Mouse (Mus musculus): ENCODE data around the gene Sycp1. TPM values are rescaled to one million over a fixed set of nuclear protein-coding genes. Genes with fewer than 3 reads are reported as not detected.

Gene Sycp1
- polyA plus RNA-seq, 1 experiment from 2014 or later, result not detected

- H3K4me3 ChIP-seq (replicated peaks; ENCODE audit: low read length), result no peak overlapping the region
- no peaks in the 10 kb centered on the region for H3K4me1 ChIP-seq (replicated peaks; ENCODE audit: control insufficient read depth, insufficient read depth, low read length)
- no peaks in the 10 kb centered on the region for H3K36me3 ChIP-seq (replicated peaks; ENCODE audit: control insufficient read depth, insufficient read depth)
- no peaks in the 10 kb centered on the region for H3K9me3 ChIP-seq (ENCODE audit: control insufficient read depth, low read length)
- no peaks in the 10 kb centered on the region for H3K27me3 ChIP-seq (ENCODE audit: control insufficient read depth, insufficient read depth, low read length)
- no peak overlapping the region for H3K27ac ChIP-seq
- no peak for DNase-seq (ENCODE audit: low spot score)
- no peak for ATAC-seq (ENCODE audit: low FRiP score)
- no peak overlapping the region for H3K4me2 ChIP-seq (replicated peaks)
- WGBS, result 93% methylated on average over 12 of the region's 12 CpGs
- H3K9ac ChIP-seq, result no peak overlapping the region
These were observed 18.6 kb upstream of the Sycp1 start for GRCm38 (mm10) chr3:102954476-102954875.

GRCm38 (mm10) chr3:102946861-102947260 is 11.0 kb upstream of the Sycp1 start:
- ATAC-seq (ENCODE audit: low FRiP score), result no peak
- Histone ChIP-seq H3K9me3 (ENCODE audit: control insufficient read depth, low read length) (no peaks in the 10 kb centered on the region), H3K36me3 (replicated peaks; ENCODE audit: control insufficient read depth, insufficient read depth) (no peaks in the 10 kb centered on the region), H3K9ac (no peak overlapping the region), H3K4me2 (replicated peaks) (no peak overlapping the region), H3K4me1 (replicated peaks; ENCODE audit: control insufficient read depth, insufficient read depth, low read length) (no peaks in the 10 kb centered on the region), H3K27me3 (ENCODE audit: control insufficient read depth, insufficient read depth, low read length) (no peaks in the 10 kb centered on the region), H3K27ac (no peak overlapping the region), H3K4me3 (replicated peaks; ENCODE audit: low read length) (no peak overlapping the region)
- DNase-seq (ENCODE audit: low spot score), result no peak
- WGBS, result 43% methylated on average over 5 of the region's 5 CpGs

- H3K9me3 ChIP-seq (ENCODE audit: control insufficient read depth, low read length), result no peaks in the 10 kb centered on the region
- DNase-seq (ENCODE audit: low spot score) (no peak), ATAC-seq (ENCODE audit: low FRiP score) (no peak)
- H3K4me2 ChIP-seq (replicated peaks), result no peak overlapping the region
- no peak overlapping the region for H3K4me3 ChIP-seq (replicated peaks; ENCODE audit: low read length)
- WGBS, result 83% methylated on average over 3 of the region's 3 CpGs
- no peaks in the 10 kb centered on the region for H3K36me3 ChIP-seq (replicated peaks; ENCODE audit: control insufficient read depth, insufficient read depth)
- no peaks in the 10 kb centered on the region for H3K27me3 ChIP-seq (ENCODE audit: control insufficient read depth, insufficient read depth, low read length)
- no peak overlapping the region for H3K27ac ChIP-seq
- H3K4me1 ChIP-seq (replicated peaks; ENCODE audit: control insufficient read depth, insufficient read depth, low read length), result no peaks in the 10 kb centered on the region
- no peak overlapping the region for H3K9ac ChIP-seq
These were observed 10.4 kb upstream of the Sycp1 start for GRCm38 (mm10) chr3:102946312-102946711.

- no peak for ATAC-seq (ENCODE audit: low FRiP score)
- DNase-seq (ENCODE audit: low spot score), result no peak
- Histone ChIP-seq H3K36me3 (replicated peaks; ENCODE audit: control insufficient read depth, insufficient read depth) (no peaks in the 10 kb centered on the region), H3K4me3 (replicated peaks; ENCODE audit: low read length) (no peak overlapping the region), H3K9ac (no peak overlapping the region), H3K9me3 (ENCODE audit: control insufficient read depth, low read length) (peaks cover 5% of the 10 kb centered on the region; the same call in 1 of the 2 replicates), H3K27me3 (ENCODE audit: control insufficient read depth, insufficient read depth, low read length) (no peaks in the 10 kb centered on the region), H3K27ac (0 out of 2 replicates have a peak overlapping the region, but pooled peaks have one; percentile 7), H3K4me1 (replicated peaks; ENCODE audit: control insufficient read depth, insufficient read depth, low read length) (no peaks in the 10 kb centered on the region), H3K4me2 (replicated peaks) (no peak overlapping the region)
- WGBS, result 71% methylated on average over 1 of the region's 1 CpGs
These were observed 2.2 kb upstream of the Sycp1 start for GRCm38 (mm10) chr3:102938100-102938499.

GRCm38 (mm10) chr3:102899136-102899535 is 36.8 kb downstream of the Sycp1 start:
- ATAC-seq (ENCODE audit: low FRiP score), result no peak
- no peak for DNase-seq (ENCODE audit: low spot score)
- H3K4me1 ChIP-seq (replicated peaks; ENCODE audit: control insufficient read depth, insufficient read depth, low read length), result no peaks in the 10 kb centered on the region
- H3K4me2 ChIP-seq (replicated peaks), result no peak overlapping the region
- H3K9me3 ChIP-seq (ENCODE audit: control insufficient read depth, low read length), result no peaks in the 10 kb centered on the region
- 95% methylated on average over 1 of the region's 1 CpGs for WGBS
- H3K27me3 ChIP-seq (ENCODE audit: control insufficient read depth, insufficient read depth, low read length), result no peaks in the 10 kb centered on the region
- no peak overlapping the region for H3K4me3 ChIP-seq (replicated peaks; ENCODE audit: low read length)
- H3K36me3 ChIP-seq (replicated peaks; ENCODE audit: control insufficient read depth, insufficient read depth), result no peaks in the 10 kb centered on the region
- H3K27ac ChIP-seq, result no peak overlapping the region
- no peak overlapping the region for H3K9ac ChIP-seq

GRCm38 (mm10) chr3:102880529-102880928 is 55.4 kb downstream of the Sycp1 start:
- Histone ChIP-seq H3K9me3 (ENCODE audit: control insufficient read depth, low read length) (no peaks in the 10 kb centered on the region), H3K36me3 (replicated peaks; ENCODE audit: control insufficient read depth, insufficient read depth) (no peaks in the 10 kb centered on the region), H3K27me3 (ENCODE audit: control insufficient read depth, insufficient read depth, low read length) (no peaks in the 10 kb centered on the region), H3K4me2 (replicated peaks) (no peak overlapping the region), H3K4me3 (replicated peaks; ENCODE audit: low read length) (no peak overlapping the region), H3K27ac (no peak overlapping the region), H3K4me1 (replicated peaks; ENCODE audit: control insufficient read depth, insufficient read depth, low read length) (no peaks in the 10 kb centered on the region), H3K9ac (no peak overlapping the region)
- WGBS, result 80% methylated on average over 4 of the region's 4 CpGs
- ATAC-seq (ENCODE audit: low FRiP score) (no peak), DNase-seq (ENCODE audit: low spot score) (no peak)

- H3K9me3 ChIP-seq (ENCODE audit: control insufficient read depth, low read length), result no peaks in the 10 kb centered on the region
- DNase-seq (ENCODE audit: low spot score) (no peak), ATAC-seq (ENCODE audit: low FRiP score) (no peak)
- H3K27me3 ChIP-seq (ENCODE audit: control insufficient read depth, insufficient read depth, low read length), result no peaks in the 10 kb centered on the region
- H3K4me3 ChIP-seq (replicated peaks; ENCODE audit: low read length), result no peak overlapping the region
- no peaks in the 10 kb centered on the region for H3K36me3 ChIP-seq (replicated peaks; ENCODE audit: control insufficient read depth, insufficient read depth)
- H3K9ac ChIP-seq, result no peak overlapping the region
- no peak overlapping the region for H3K4me2 ChIP-seq (replicated peaks)
- H3K4me1 ChIP-seq (replicated peaks; ENCODE audit: control insufficient read depth, insufficient read depth, low read length), result no peaks in the 10 kb centered on the region
- H3K27ac ChIP-seq, result no peak overlapping the region
These were observed 87.2 kb downstream of the Sycp1 start for GRCm38 (mm10) chr3:102848661-102849060.

GRCm38 (mm10) chr3:102842386-102842785 is 93.5 kb downstream of the Sycp1 start:
- no peak overlapping the region for H3K9ac ChIP-seq
- no peaks in the 10 kb centered on the region for H3K36me3 ChIP-seq (replicated peaks; ENCODE audit: control insufficient read depth, insufficient read depth)
- DNase-seq (ENCODE audit: low spot score), result no peak
- no peak for ATAC-seq (ENCODE audit: low FRiP score)
- H3K27ac ChIP-seq, result no peak overlapping the region
- no peaks in the 10 kb centered on the region for H3K9me3 ChIP-seq (ENCODE audit: control insufficient read depth, low read length)
- WGBS, result 59% methylated on average over 1 of the region's 1 CpGs
- no peak overlapping the region for H3K4me3 ChIP-seq (replicated peaks; ENCODE audit: low read length)
- no peaks in the 10 kb centered on the region for H3K27me3 ChIP-seq (ENCODE audit: control insufficient read depth, insufficient read depth, low read length)
- no peak overlapping the region for H3K4me2 ChIP-seq (replicated peaks)
- H3K4me1 ChIP-seq (replicated peaks; ENCODE audit: control insufficient read depth, insufficient read depth, low read length), result no peaks in the 10 kb centered on the region

GRCm38 (mm10) chr3:102803937-102804336 is 132.0 kb downstream of the Sycp1 start:
- ATAC-seq (ENCODE audit: low FRiP score) (no peak), DNase-seq (ENCODE audit: low spot score) (peak; percentile 77)
- H3K4me3 ChIP-seq (replicated peaks; ENCODE audit: low read length), result no peak overlapping the region
- no peak overlapping the region for H3K9ac ChIP-seq
- no peaks in the 10 kb centered on the region for H3K9me3 ChIP-seq (ENCODE audit: control insufficient read depth, low read length)
- no peaks in the 10 kb centered on the region for H3K36me3 ChIP-seq (replicated peaks; ENCODE audit: control insufficient read depth, insufficient read depth)
- no peaks in the 10 kb centered on the region for H3K27me3 ChIP-seq (ENCODE audit: control insufficient read depth, insufficient read depth, low read length)
- H3K4me1 ChIP-seq (replicated peaks; ENCODE audit: control insufficient read depth, insufficient read depth, low read length), result no peaks in the 10 kb centered on the region
- WGBS, result 19% methylated on average over 3 of the region's 3 CpGs
- H3K27ac ChIP-seq, result no peak overlapping the region
- no peak overlapping the region for H3K4me2 ChIP-seq (replicated peaks)

- Histone ChIP-seq H3K27ac (no peak overlapping the region), H3K4me3 (replicated peaks; ENCODE audit: low read length) (no peak overlapping the region), H3K9ac (no peak overlapping the region), H3K9me3 (ENCODE audit: control insufficient read depth, low read length) (no peaks in the 10 kb centered on the region), H3K4me1 (replicated peaks; ENCODE audit: control insufficient read depth, insufficient read depth, low read length) (no peaks in the 10 kb centered on the region), H3K36me3 (replicated peaks; ENCODE audit: control insufficient read depth, insufficient read depth) (no peaks in the 10 kb centered on the region), H3K4me2 (replicated peaks) (no peak overlapping the region), H3K27me3 (ENCODE audit: control insufficient read depth, insufficient read depth, low read length) (no peaks in the 10 kb centered on the region)
- no peak for ATAC-seq (ENCODE audit: low FRiP score)
- DNase-seq (ENCODE audit: low spot score), result no peak
- WGBS, result 50% methylated on average over 4 of the region's 4 CpGs
These were observed 148.5 kb downstream of the Sycp1 start for GRCm38 (mm10) chr3:102787369-102787768.
